Mouse (Mus musculus): Measurements from ENCODE around the gene Grk5.

Gene Grk5

DNA sequence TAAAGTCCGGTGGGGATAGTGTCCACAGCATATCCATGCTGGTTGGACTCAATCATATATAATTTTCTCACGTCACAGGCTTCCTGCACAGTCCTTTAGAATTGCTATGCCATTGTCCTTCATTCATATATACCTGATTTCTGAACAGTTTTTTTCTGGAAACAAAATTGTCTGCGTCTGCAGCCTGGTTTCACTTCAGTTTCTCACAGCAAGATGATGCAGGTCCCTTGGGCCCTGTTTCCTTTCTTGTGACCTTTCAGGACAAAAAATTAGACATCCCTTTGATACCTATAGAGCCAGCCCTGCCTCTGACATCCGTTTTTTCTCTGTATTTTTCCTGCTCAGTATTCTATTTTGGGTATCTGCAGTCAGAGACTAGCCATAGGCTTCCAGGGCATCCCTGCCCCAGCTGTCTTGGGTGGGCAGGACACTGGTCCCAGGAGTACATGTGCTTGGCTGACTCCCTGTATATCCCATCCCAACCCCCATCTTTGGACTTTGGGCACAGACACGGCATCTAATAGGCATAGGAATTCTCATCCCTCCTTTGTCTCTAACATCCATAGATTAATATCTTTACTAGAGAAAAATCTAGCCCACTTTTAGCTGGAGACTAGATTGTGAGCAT, 167.3 kb downstream of the Grk5 start:
- no peak for DNase-seq (ENCODE audit: low read depth, low spot score)

DNA sequence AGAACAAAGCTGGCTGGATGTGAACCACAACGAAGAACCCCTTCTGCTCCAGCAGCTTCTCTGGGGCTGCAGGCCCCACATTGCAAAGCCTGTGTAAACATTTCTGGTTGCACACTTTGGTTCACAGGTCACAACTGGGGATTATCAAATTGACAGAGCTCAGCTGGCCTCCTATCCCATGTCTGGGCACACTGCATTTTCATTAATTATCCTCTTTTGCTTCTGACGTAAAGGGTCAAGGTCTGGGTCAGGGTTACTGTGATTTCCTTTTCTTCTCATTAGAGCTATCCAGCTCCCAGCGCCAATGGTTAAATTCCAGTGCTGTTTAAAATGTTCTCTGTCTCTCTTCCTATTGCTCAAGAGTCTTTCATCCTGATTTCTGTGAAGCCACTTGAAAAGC, 168.0 kb downstream of the Grk5 start:
- DNase-seq (ENCODE audit: low read depth, low spot score), result no peak

DNA sequence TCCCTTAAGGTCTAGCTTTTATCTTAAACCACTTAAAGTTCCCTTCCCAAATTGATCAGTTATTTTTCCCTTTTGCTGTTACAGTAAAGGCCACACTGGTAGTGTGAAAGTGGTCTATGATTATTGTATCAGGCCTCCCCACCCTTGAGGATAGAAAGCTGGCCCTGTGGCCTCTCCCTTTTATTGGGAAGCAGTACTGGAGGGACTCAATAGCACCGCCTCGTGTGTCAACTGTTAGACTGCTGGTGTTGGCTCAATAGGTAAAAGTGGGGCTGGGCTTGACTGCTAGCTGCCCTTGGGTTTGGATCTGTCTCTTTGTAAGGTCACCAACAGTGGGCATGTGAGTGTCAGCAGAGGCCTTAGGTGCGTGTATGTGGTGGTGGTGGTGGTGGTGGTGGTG, 174.8 kb downstream of the Grk5 start:
- DNase-seq (ENCODE audit: low read depth, low spot score), result no peak

DNA sequence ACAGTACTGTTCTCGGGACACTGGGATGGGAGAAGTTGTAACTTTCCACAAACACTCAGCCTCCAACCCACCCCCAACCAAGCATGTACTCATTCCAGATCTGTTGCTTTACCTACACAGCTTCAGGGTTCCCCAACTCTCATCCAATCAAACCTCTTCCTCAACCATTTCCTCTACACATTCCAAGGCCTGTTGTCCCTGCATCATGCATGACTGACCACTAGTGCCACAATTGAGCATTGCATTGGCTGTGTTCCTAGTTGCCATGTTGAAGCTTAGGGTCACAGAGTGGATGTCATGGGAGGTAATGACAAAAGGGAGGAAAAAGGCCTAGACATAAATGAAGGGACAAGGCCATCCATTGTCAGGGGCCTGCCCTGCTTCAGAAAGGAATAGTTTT, 175.5 kb downstream of the Grk5 start:
- DNase-seq (ENCODE audit: low read depth, low spot score), result no peak

DNA sequence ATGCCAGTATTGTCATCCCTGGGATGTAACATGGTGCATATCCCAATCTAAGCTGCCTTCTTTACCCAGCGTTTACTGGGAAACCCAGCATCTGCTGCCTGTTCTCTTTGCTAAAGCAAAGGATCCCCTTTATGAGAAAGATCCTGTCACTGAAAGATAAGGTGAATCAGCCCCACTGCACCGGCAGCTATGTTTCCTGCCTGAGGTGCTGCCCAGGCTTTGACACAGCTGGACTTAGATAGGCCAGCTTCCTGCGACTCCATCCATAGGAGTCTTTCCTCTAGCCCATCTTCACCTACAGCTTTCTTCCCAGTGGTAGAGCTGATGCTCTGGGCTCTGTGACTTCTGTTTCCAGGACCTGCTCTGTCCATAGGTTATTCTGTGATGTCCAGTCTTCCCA, 189.1 kb downstream of the Grk5 start:
- no peak for DNase-seq (ENCODE audit: low read depth, low spot score)

DNA sequence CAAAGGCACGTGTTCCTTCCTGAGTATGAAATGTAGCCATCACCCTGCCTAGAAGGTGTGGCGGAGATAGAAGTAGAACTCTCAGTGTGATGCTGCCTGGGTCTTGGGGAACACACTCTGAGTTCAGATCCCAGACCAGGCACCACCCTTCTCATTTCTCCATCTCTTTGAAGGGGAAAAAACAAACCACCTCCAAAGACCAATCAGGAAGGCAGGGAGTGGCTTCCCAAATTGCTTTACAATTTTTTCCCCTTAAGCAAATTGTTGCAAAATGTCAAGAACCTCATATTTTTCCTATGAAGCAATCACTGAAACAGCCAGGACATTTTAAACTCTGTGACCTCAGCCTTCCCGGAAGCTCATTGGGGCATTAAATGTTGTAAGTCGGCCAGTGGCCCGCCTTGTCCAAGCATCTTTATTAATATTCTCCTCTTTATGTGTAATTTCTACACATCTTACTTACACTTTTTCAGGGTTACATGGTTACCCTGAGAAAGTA, 190.8 kb downstream of the Grk5 start:
- DNase-seq (ENCODE audit: low read depth, low spot score), result no peak

DNA sequence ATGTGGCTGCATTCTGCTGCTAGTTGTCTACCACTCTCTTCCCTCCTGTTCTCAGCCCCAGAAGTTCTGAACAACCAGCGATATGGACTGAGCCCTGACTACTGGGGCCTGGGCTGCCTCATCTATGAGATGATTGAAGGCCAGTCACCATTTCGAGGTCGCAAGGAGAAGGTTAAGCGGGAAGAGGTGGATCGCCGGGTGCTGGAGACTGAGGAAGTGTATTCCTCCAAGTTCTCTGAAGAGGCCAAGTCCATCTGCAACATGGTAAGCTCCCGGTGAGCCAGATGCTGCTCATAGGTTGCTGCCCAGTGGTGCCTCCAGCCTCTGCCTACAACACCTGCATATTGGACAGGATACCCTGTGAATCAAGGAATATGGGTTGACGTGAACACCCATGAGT, 193.5 kb downstream of the Grk5 start:
- no peak for DNase-seq (ENCODE audit: low read depth, low spot score)

DNA sequence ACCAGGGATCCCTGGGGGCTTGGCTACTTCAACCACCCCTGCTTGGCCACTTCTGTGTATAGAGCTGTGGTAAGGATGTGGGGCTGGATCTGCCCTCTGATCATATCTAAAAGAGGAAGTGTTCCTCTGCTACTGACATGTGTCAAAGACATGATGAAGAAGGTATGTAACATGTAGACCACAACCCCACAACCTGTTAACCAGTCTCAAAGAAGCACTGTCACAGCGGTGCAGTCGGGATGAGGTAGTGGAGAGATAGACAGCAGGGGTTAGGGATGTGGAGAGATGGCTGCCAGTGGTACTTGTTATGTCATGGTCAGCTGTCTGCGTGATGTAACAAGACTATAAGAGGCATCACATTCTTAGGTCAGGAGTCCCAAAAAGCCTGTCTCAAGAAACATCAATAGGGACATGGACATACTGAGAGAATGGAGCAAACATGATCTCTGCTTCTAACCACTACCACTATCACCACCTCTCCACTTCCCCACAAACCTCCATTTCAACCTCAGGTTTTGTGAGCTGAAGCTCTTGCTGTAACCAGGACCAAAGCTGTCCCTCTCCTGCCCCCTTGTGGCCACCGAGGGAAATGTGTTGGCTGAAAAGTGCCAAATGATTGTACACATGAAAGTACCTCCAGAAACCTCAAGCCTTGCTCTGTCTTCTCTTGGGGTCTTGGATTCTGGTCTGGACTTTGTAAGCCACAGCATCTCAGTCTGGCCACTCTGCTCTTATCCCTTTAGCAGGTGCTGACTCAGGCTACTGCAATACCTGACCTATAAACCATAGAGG, 194.8 kb downstream of the Grk5 start:
- peak; percentile 55 for DNase-seq (ENCODE audit: low read depth, low spot score)

DNA sequence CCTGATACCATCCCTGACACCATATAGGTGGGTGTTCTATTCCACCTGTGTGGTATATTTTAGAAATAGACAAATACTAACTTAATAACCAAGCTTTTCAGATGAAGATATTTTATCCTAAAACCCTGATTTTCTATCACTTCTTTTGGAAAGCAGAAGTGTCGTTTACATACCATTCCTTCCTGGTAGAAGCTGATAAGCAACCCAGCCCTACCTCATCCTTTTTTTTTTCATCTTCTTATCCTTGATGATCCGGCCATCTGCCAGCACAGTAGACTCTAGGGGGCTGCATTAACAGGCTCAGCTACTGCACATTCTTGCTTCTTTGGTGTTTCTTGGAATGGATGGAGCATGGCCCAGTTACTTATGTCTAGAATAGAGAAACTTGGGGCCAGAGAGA, 195.7 kb downstream of the Grk5 start:
- DNase-seq (ENCODE audit: low read depth, low spot score), result no peak

DNA sequence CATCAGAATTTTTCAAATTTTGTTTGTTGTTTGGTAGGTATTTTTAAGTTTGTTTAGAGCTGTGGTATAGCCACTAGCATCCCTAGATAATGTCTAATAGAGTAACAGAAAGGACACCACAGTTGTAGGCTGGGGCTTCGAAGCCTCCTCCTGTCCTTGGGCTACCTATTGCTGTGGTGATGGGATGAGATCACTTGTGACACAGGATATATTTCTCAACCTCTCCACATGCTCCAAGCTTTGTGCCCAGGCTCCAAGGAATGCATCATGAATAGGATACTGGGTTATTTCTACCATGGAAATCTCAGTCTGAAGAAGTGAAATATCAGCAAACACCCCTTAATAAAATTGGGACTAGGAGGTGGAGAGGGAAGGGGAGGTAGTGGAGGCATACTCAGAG, 198.2 kb downstream of the Grk5 start:
- DNase-seq (ENCODE audit: low read depth, low spot score), result no peak

DNA sequence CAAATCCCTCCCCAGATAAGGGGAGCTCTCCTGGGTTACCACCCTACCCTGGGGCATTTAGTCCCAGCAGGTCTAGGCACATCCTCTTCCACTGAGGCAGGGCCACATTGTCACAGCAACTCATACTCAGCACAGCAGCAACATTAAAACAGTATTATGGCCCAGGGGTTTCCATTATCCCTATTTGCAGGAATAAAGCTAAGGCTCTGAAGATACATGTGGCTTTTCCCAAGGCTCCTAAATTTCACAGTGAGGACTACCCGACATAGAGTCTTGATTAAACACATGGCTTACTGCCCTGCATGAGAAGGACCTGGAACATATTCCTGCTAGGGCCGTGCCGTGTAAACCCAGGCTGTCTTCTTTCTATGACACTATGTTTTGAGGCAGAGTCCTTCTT, 199.5 kb downstream of the Grk5 start:
- no peak for DNase-seq (ENCODE audit: low read depth, low spot score)

DNA sequence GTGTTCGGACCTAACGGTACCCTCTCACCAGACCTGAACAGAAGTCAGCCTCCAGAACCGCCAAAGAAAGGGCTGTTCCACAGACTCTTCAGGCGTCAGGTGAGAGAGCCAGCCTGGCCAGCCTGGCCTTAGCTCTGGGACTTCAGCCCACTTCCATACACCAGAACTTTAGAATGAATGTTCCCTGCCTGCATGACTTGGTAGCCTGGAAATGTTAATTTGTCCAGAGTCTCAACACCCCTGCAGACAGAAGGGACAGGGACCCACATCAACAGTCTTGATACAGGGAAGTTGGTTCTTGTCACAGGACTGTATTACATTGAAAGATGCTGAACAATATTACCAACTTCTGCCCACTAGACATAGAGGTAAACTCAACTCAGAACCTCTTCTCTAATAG, 201.0 kb downstream of the Grk5 start:
- no peak for DNase-seq (ENCODE audit: low read depth, low spot score)

DNA sequence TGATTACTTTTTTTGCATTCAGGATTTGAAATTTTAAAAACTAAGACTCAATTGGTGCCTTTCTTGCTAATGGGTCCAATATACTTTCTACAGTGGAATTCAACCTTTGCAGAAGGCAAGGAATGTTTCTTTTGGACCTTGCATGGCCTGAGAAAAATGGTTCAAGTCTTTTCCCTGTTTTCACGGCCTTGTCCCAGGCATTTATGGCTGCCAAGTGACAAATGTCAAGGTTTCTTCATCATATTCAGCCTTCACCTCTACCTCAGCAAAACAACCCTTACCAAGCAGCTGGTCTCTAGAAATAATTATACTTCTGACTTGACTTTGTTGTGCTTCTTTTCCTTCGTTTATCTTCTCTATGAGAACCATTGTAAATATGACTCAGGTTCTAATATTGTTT, 207.2 kb downstream of the Grk5 start:
- no peak for DNase-seq (ENCODE audit: low read depth, low spot score)

DNA sequence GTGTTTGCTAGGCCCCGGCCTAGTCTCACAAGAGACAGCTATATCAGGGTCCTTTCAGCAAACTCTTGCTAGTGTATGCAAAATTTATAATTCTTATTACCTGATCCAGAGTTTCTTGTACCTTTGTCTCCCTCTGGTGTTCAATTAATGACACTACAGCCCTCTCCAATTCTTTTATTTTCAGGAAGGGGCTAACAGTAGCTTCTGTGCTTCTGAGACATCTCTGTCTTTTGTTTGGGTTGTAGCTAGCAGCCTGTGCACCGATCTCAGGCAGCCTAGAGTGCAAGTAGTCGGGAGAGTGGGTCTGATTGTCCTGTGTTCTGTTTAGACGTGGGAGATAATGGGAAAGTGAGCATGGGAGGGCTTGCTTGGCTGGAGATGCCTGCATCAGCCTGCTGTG, 208.2 kb downstream of the Grk5 start:
- no peak for DNase-seq (ENCODE audit: low read depth, low spot score)

DNA sequence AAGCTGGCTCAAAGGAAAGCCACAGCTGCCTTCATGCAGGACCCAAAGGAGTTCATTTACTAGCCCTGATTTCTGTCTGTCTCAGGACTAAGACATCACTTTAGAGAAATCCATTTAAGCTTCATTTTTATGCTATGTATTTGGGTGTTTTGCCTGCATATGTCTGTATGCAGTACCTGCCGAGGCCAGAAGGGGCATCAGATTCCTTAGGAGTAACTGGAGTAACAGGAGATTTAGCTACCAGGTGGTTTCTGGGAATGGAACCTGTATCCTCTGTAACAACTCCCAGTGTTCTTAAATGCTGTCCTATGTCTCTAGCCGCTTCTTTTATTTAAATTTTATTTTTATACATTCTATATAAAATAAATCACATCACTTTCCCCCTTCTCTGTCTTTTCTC, 220.6 kb downstream of the Grk5 start:
- DNase-seq (ENCODE audit: low read depth, low spot score), result peak; percentile 28

DNA sequence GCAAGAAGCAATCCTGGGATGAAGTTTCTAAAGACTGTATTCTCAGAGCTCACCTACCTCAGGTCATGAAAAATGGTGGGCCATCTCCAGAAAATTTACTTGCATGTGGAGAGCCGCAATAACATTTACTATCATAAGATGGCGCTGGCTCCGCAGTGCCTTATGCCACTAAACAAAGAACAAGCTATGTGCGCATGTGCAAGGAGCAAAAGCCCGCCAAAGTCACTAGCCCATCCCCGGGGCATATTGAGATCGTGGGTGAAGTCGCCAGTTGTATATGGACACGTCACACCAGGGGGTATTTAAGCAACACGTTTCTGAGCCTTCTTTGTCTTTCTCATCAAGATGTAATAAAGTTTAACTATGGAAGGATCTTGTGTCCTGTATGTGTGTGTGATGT, 241.5 kb downstream of the Grk5 start:
- peak; percentile 52 for DNase-seq (ENCODE audit: low read depth, low spot score)

DNA sequence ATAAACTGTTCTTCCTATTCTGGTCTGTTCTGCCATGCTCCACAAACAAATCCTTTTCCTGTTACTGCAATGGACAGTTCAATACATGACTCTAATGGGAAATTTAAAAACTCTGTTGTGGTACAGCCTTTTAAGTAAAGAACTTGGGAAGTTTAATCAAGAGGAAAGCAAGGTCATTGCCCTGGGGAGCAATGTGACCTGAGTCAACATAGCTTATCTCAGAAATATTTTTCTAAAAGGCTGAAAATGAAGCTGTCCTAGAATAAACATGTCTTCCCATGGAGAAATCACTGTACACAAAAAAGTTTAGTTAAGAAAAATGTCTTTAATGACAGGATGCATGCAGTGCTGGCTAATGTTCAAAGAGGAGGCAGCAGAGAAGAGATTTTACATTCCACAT, 249.1 kb downstream of the Grk5 start:
- no peak for DNase-seq (ENCODE audit: low read depth, low spot score)

DNA sequence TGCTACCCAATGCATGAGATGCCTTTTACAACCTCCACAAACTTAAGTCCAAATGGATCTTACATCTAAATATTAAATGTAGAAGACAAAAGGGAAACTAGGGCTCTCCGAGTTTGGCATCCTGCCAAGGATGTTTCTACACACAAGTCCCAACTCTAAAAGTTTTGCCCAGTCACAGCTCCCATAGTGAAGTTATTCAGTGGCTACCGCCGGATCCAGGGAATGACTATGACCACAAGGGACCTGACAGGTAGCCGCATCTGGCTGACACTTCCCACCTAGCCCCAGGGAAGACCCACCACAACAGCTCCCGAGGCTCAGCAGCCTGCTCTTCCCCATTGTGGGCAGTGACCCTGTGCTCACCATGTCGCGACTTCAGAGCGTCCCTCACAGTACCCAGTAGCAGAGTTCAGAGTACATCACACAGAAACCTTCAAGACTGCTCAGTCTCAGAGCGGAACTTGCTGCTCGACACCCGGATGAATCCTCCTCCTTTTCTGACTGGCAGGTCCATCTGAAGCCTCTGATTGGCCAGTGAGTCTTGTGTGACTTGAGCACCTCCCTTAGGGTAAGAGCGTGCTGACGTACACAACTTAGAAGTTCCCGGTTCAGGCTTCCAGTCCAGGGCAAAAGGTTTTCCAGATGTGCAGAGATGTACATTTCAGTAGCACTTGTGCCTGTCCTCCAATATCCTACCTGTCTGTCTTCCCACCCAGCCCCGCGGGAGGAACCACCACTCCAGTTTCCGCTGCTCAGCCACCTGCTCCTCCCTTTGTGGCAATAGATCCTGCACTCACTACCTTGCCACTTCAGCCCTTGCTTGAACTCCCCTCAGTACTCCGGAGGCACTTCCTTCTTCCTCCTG, 251.0 kb downstream of the Grk5 start, which contains the start of gene Zfp950:
Gene Zfp950, minus strand, starts transcription at position 499 of the 865 bp plus-strand sequence.
- peak; percentile 74 for DNase-seq (ENCODE audit: low read depth, low spot score)

DNA sequence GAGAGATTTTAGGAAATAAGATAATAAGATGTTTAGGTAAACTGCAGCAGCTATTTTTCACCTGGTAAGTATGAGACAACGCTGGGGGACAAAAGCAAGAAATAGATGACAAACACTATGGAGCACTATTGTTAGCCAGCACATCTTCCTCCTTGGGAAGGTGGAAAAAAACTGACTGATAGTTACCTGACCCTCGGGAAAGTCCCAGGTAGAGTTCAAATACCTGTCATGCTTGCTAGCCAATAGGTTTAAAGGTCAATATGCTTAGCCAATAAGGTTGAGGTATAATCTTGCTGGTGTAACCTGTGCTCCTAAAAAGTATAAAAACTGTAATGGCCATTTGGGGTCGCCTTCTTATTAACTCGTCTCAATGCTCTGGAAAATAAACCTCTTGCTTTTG, 251.8 kb downstream of the Grk5 start:
- DNase-seq (ENCODE audit: low read depth, low spot score), result no peak

Measured in WW6 (cell line).